Mouse (Mus musculus) gastrocnemius, adult 2 months (tissue): ENCODE measurements around the gene Prr3. TPM values are rescaled to one million over a fixed set of nuclear protein-coding genes. Genes with fewer than 3 reads are reported as not detected.
"Not testable (repeated sequence)": the region's sequence is repeated elsewhere in the genome, so short reads cannot be mapped to it uniquely, and the experiment has no call there.

Experiments used
- DNase-seq: peaks from one replicate; pipeline ENCODE4 v3.0.0; 2022
- H3K27ac ChIP-seq: fragments of 200-600 bp; 2 replicates; pipeline ENCODE4 v1.8.1; 2022; ENCODE audit warnings: mild to moderate bottlenecking
- H3K4me3 ChIP-seq: fragments of 200-600 bp; 2 replicates; pipeline ENCODE4 v1.8.1; 2022; ENCODE audit warnings: mild to moderate bottlenecking, moderate library complexity
- CTCF ChIP-seq: fragments of 200-600 bp; IDR thresholded peaks from 2 replicates; pipeline ENCODE4 v1.8.1; 2022; ENCODE audit warnings: antibody characterized with exemption, mild to moderate bottlenecking, moderate library complexity
- intact Hi-C: fragments of 180-260 bp; cut with DNase I; formaldehyde crosslinking; loops from one replicate; pipeline ENCODE4 v1.15.1; 2025
- total RNA-seq, 2 experiments: library from RNA; stranded (reverse); gene quantifications; 2 replicates each; pipeline ENCODE4 v1.2.3; 2021

Gene Prr3
- total RNA-seq, 2 experiments from 2014 or later = 2.6 to 2.8 TPM

- intact Hi-C loops = no loop called here
- H3K27ac ChIP-seq = peak overlapping the region; percentile 86
- DNase-seq = no peak
- peak overlapping the region; percentile 72 for H3K4me3 ChIP-seq
- TF ChIP-seq CTCF = no peak
These were observed 39.5 kb upstream of the Prr3 start for GRCm38 (mm10) chr17:36019519-36019918.

GRCm38 (mm10) chr17:36018979-36019378 is 38.9 kb upstream of the Prr3 start:
- H3K27ac ChIP-seq = peak overlapping the region; percentile 86
- no peak for TF ChIP-seq CTCF
- H3K4me3 ChIP-seq = peak overlapping the region; percentile 72
- DNase-seq = peak; percentile 26
- intact Hi-C loops = no loop called here

DNA sequence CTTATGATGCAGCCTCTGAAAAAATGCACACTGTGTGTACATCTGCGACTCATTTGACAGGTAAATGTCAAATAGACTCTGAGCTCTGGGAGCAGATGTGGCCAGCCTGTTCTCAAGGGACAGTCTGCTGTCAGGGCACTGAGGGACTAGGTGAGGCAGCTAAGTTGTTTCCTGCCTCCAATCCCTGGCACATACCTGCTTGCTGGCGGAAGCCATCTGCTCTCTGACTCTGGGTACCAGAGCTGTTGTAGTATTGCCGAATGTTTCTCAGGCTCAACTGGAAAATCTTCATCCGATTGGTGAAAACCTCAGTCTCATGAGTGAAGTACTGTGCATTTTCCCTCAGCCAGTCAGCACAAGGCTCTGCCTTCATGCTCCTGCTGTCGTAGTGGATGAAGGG is 37.0 kb upstream of the Prr3 start:
- no peak for TF ChIP-seq CTCF
- intact Hi-C loops = no loop called here
- Histone ChIP-seq H3K27ac (no peak overlapping the region), H3K4me3 (no peak overlapping the region)
- no peak for DNase-seq

- no peak for DNase-seq
- no peak overlapping the region for H3K4me3 ChIP-seq
- no peak overlapping the region for H3K27ac ChIP-seq
- no peak for TF ChIP-seq CTCF
- intact Hi-C loops = no loop called here
These were observed 34.9 kb upstream of the Prr3 start for GRCm38 (mm10) chr17:36014977-36015376.

- intact Hi-C loops, H3K27ac ChIP-seq, H3K4me3 ChIP-seq, DNase-seq: not testable (repeated sequence)
These were observed 24.4 kb upstream of the Prr3 start for GRCm38 (mm10) chr17:36004409-36004808.

- no peak overlapping the region for H3K4me3 ChIP-seq
- intact Hi-C loops = no loop called here
- H3K27ac ChIP-seq = no peak overlapping the region
- no peak for TF ChIP-seq CTCF
- DNase-seq = no peak
These were observed 23.3 kb upstream of the Prr3 start for GRCm38 (mm10) chr17:36003331-36003730.

GRCm38 (mm10) chr17:36001966-36002365 is 21.9 kb upstream of the Prr3 start:
- Histone ChIP-seq H3K27ac (no peak overlapping the region; the same call in 1 of the 2 replicates), H3K4me3 (no peak overlapping the region)
- intact Hi-C loops = no loop called here
- no peak for DNase-seq
- no peak for TF ChIP-seq CTCF

GRCm38 (mm10) chr17:36001121-36001897 is 21.3 kb upstream of the Prr3 start:
- no peak for TF ChIP-seq CTCF
- no peak for DNase-seq
- Histone ChIP-seq H3K4me3 (no peak overlapping the region), H3K27ac (peak overlapping the region; percentile 20; the same call in 1 of the 2 replicates)
- intact Hi-C loops = no loop called here

- no peak for DNase-seq
- H3K4me3 ChIP-seq = no peak overlapping the region
- TF ChIP-seq CTCF = no peak
- intact Hi-C loops = no loop called here
- peak overlapping the region; percentile 20; the same call in 1 of the 2 replicates for H3K27ac ChIP-seq
These were observed 20.3 kb upstream of the Prr3 start for GRCm38 (mm10) chr17:36000349-36000748.

DNA sequence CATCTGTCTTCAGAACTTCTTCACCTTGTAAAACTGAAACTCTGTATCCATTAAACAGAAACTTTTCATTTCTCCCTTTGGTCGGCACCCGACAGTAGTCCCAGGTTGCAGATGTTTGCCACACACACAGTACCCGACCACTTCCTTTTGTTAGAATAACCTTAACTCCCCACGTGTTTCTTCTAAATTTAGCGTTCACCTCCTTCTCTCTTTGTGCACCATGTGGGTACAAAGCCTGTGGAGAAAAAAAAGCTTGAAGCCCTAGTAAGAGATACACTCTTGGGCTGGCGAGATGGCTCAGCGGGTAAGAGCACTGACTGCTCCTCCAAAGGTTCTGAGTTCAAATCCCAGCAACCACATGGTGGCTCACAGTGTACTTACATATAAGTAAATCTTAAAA is 19.3 kb upstream of the Prr3 start:
- intact Hi-C loops = loop anchor here (5.0 kb wide), 1 partner anchor 113 kb away; no protein-coding TSS in a partner anchor
- TF ChIP-seq CTCF = no peak
- no peak overlapping the region for H3K27ac ChIP-seq
- H3K4me3 ChIP-seq = no peak overlapping the region
- DNase-seq = no peak

GRCm38 (mm10) chr17:35998545-35999305 is 18.7 kb upstream of the Prr3 start:
- intact Hi-C loops = loop anchor here (5.0 kb wide), 1 partner anchor 114 kb away; no protein-coding TSS in a partner anchor
- DNase-seq = no peak
- no peak overlapping the region for H3K4me3 ChIP-seq
- no peak for TF ChIP-seq CTCF
- H3K27ac ChIP-seq = no peak overlapping the region

- H3K27ac ChIP-seq = peak overlapping the region; percentile 53; the same call in 1 of the 2 replicates
- H3K4me3 ChIP-seq = peak overlapping the region; percentile 24
- no peak for TF ChIP-seq CTCF
- DNase-seq = no peak
- intact Hi-C loops = loop anchor here (1.0 to 5.0 kb wide), 2 partner anchors 37 to 114 kb away; no protein-coding TSS in a partner anchor
These were observed 17.9 kb upstream of the Prr3 start for GRCm38 (mm10) chr17:35997713-35998510.
